Mouse (Mus musculus) limb, embryonic 14.5 days (tissue): ENCODE measurements at regions not wholly inside any gene's neighbourhood (a gene's known extent, or its start where the extent isn't known, plus 50 kb on each side); places are given as distances from the start of the nearest gene placed in this dataset.

Experiments
- ATAC-seq: fragments of 200-750 bp; cut with Nextera tagmentation; 2 replicates; pipeline ENCODE4 v1.8.0; 2017; ENCODE audit warnings: low read depth, moderate number of reproducible peaks, moderate TSS enrichment; ENCODE audit not compliant: low FRiP score
- DNase-seq: peaks from one replicate; pipeline ENCODE4 v3.0.0-alpha.2; 2015; ENCODE audit warnings: low spot score
- H3K27ac ChIP-seq: fragments of 300-500 bp; sonication (generic); replicated peaks from 2 replicates; pipeline ENCODE4 v1.5.1; 2014; ENCODE audit warnings: low read depth, mild to moderate bottlenecking, low read length, moderate library complexity, mixed read lengths
- H3K27me3 ChIP-seq: fragments of 300-500 bp; sonication (generic); 2 replicates; pipeline ENCODE4 v1.6.1; 2014; ENCODE audit warnings: low read length, mixed read lengths; ENCODE audit not compliant: control insufficient read depth, insufficient read depth
- H3K36me3 ChIP-seq: fragments of 300-500 bp; sonication (generic); 2 replicates; pipeline ENCODE4 v1.6.1; 2014; ENCODE audit warnings: mild to moderate bottlenecking, low read length, moderate library complexity, mixed read lengths; ENCODE audit not compliant: control insufficient read depth, insufficient read depth
- H3K4me1 ChIP-seq: fragments of 300-500 bp; sonication (generic); 2 replicates; pipeline ENCODE4 v1.6.1; 2014; ENCODE audit warnings: antibody characterized with exemption, low read length, mixed read lengths; ENCODE audit not compliant: control insufficient read depth, insufficient read depth
- H3K4me2 ChIP-seq: fragments of 300-500 bp; sonication (generic); replicated peaks from 2 replicates; pipeline ENCODE4 v1.6.1; 2014; ENCODE audit warnings: low read depth, mild to moderate bottlenecking, low read length, moderate library complexity; ENCODE audit not compliant: severe bottlenecking
- H3K4me3 ChIP-seq: fragments of 300-500 bp; sonication (generic); replicated peaks from 2 replicates; pipeline ENCODE4 v1.5.1; 2014; ENCODE audit warnings: low read length
- H3K9ac ChIP-seq: fragments of 300-500 bp; sonication (generic); 2 replicates; pipeline ENCODE4 v1.6.1; 2014; ENCODE audit warnings: mild to moderate bottlenecking, low read depth, low read length, moderate library complexity; ENCODE audit not compliant: severe bottlenecking
- H3K9me3 ChIP-seq: fragments of 300-500 bp; sonication (generic); 2 replicates; pipeline ENCODE4 v1.6.1; 2016; ENCODE audit warnings: low read length; ENCODE audit not compliant: control insufficient read depth
- POLR2A ChIP-seq: fragments of 200-500 bp; IDR thresholded peaks from 2 replicates; pipeline ENCODE4 v1.8.0; 2012; ENCODE audit warnings: inconsistent platforms, mild to moderate bottlenecking, moderate library complexity, borderline replicate concordance; ENCODE audit not compliant: insufficient read depth, insufficient read length; ENCODE audit errors: extremely low read depth
- WGBS: fragments of 180-500 bp; shearing (Covaris S2); extraction: QIAGEN DNeasy Blood & Tissue Kit; methylation state at CpG from one replicate; pipeline ENCODE4 v1.1.7; 2014; 5-methylcytosine and 5-hydroxymethylcytosine counted together

- ATAC-seq = no peak
- Histone ChIP-seq H3K27ac (no peak overlapping the region), H3K9me3 (no peaks in the 10 kb centered on the region), H3K4me2 (peak overlapping the region; percentile 61), H3K27me3 (peaks cover 36% of the 10 kb centered on the region), H3K36me3 (no peaks in the 10 kb centered on the region), H3K4me1 (no peaks in the 10 kb centered on the region), H3K4me3 (peak overlapping the region; percentile 29), H3K9ac (peak overlapping the region; percentile 46)
- 0% methylated on average over 1 of the region's 1 CpGs for WGBS
- DNase-seq = no peak
- no peak for TF ChIP-seq POLR2A
Measured at GRCm38 (mm10) chr19:44640551-44640950, 77.9 kb downstream of the Hif1an start.

GRCm38 (mm10) chr19:44642294-44642693 is 79.6 kb downstream of the Hif1an start:
- H3K27me3 ChIP-seq = peaks cover 36% of the 10 kb centered on the region
- no peak for DNase-seq
- no peak overlapping the region for H3K9ac ChIP-seq
- no peak overlapping the region for H3K4me3 ChIP-seq
- no peaks in the 10 kb centered on the region for H3K4me1 ChIP-seq
- 62% methylated on average over 4 of the region's 4 CpGs for WGBS
- H3K9me3 ChIP-seq = no peaks in the 10 kb centered on the region
- no peak overlapping the region for H3K27ac ChIP-seq
- H3K36me3 ChIP-seq = no peaks in the 10 kb centered on the region
- H3K4me2 ChIP-seq = no peak overlapping the region
- ATAC-seq = no peak
- TF ChIP-seq POLR2A = no peak

- Histone ChIP-seq H3K9ac (no peak overlapping the region), H3K9me3 (no peaks in the 10 kb centered on the region), H3K36me3 (no peaks in the 10 kb centered on the region), H3K4me1 (no peaks in the 10 kb centered on the region), H3K4me2 (no peak overlapping the region), H3K27ac (no peak overlapping the region), H3K27me3 (peaks cover 40% of the 10 kb centered on the region), H3K4me3 (no peak overlapping the region)
- DNase-seq (no peak), ATAC-seq (no peak)
- no peak for TF ChIP-seq POLR2A
- 29% methylated on average over 3 of the region's 3 CpGs for WGBS
Measured at GRCm38 (mm10) chr19:44644376-44644775, 81.7 kb downstream of the Hif1an start.

- no peak overlapping the region for H3K4me2 ChIP-seq
- no peak for ATAC-seq
- H3K27me3 ChIP-seq = peaks cover 39% of the 10 kb centered on the region
- no peak overlapping the region for H3K27ac ChIP-seq
- 41% methylated on average over 3 of the region's 4 CpGs for WGBS
- no peaks in the 10 kb centered on the region for H3K9me3 ChIP-seq
- H3K36me3 ChIP-seq = no peaks in the 10 kb centered on the region
- no peak overlapping the region for H3K4me3 ChIP-seq
- TF ChIP-seq POLR2A = no peak
- no peaks in the 10 kb centered on the region for H3K4me1 ChIP-seq
- H3K9ac ChIP-seq = no peak overlapping the region
- DNase-seq = no peak
Measured at GRCm38 (mm10) chr19:44644929-44645328, 82.3 kb downstream of the Hif1an start.

GRCm38 (mm10) chr19:44646548-44646947 is 83.9 kb downstream of the Hif1an start:
- Histone ChIP-seq H3K9me3 (no peaks in the 10 kb centered on the region), H3K27me3 (peaks cover 46% of the 10 kb centered on the region), H3K27ac (no peak overlapping the region), H3K4me1 (no peaks in the 10 kb centered on the region), H3K4me2 (no peak overlapping the region), H3K9ac (no peak overlapping the region), H3K36me3 (no peaks in the 10 kb centered on the region), H3K4me3 (no peak overlapping the region)
- ATAC-seq (no peak), DNase-seq (no peak)
- 70% methylated on average over 9 of the region's 9 CpGs for WGBS
- no peak for TF ChIP-seq POLR2A

- 60% methylated on average over 7 of the region's 7 CpGs for WGBS
- no peak overlapping the region for H3K4me2 ChIP-seq
- no peak for ATAC-seq
- H3K4me1 ChIP-seq = no peaks in the 10 kb centered on the region
- no peak overlapping the region for H3K9ac ChIP-seq
- no peaks in the 10 kb centered on the region for H3K9me3 ChIP-seq
- H3K36me3 ChIP-seq = no peaks in the 10 kb centered on the region
- TF ChIP-seq POLR2A = no peak
- peaks cover 39% of the 10 kb centered on the region for H3K27me3 ChIP-seq
- DNase-seq = no peak
- no peak overlapping the region for H3K4me3 ChIP-seq
- H3K27ac ChIP-seq = no peak overlapping the region
Measured at GRCm38 (mm10) chr19:44649206-44649605, 86.6 kb downstream of the Hif1an start.
